Mouse (Mus musculus): ENCODE results near the gene Trp73. TPM values are rescaled to one million over a fixed set of nuclear protein-coding genes. Genes with fewer than 3 reads are reported as not detected.

The Trp73 gene
- polyA plus RNA-seq, 1 experiment from 2014 or later = 9.1 TPM

GRCm38 (mm10) chr4:154140213-154141008, 403 bp upstream of the Trp73 start:
- peaks cover 38% of the 10 kb centered on the region for H3K4me1 ChIP-seq
- H3K27me3 ChIP-seq = peaks cover 64% of the 10 kb centered on the region
- ATAC-seq (ENCODE audit: low FRiP score) = no peak
- H3K4me3 ChIP-seq (replicated peaks) = peak overlapping the region; percentile 83
- peak overlapping the region; percentile 66 for H3K9ac ChIP-seq
- peaks cover 4% of the 10 kb centered on the region; the same call in 1 of the 2 replicates for H3K36me3 ChIP-seq (replicated peaks)
- H3K4me2 ChIP-seq = peak overlapping the region; percentile 91
- no peaks in the 10 kb centered on the region for H3K9me3 ChIP-seq
- no peak overlapping the region for H3K27ac ChIP-seq
- WGBS = under 1% methylated on average over 40 of the region's 46 CpGs

GRCm38 (mm10) chr4:154139671-154140181, 282 bp downstream of the Trp73 start:
- peak; percentile 18; the same call in 1 of the 2 replicates for ATAC-seq (ENCODE audit: low FRiP score)
- WGBS = under 1% methylated on average over 55 of the region's 59 CpGs
- Histone ChIP-seq H3K36me3 (replicated peaks) (no peaks in the 10 kb centered on the region), H3K27ac (no peak overlapping the region), H3K9ac (peak overlapping the region; percentile 66), H3K27me3 (peaks cover 71% of the 10 kb centered on the region), H3K9me3 (no peaks in the 10 kb centered on the region), H3K4me3 (replicated peaks) (peak overlapping the region; percentile 83), H3K4me2 (peak overlapping the region; percentile 91), H3K4me1 (peaks cover 38% of the 10 kb centered on the region)

- ATAC-seq (ENCODE audit: low FRiP score) = no peak
- Histone ChIP-seq H3K27ac (no peak overlapping the region), H3K4me2 (no peak overlapping the region), H3K36me3 (replicated peaks) (no peaks in the 10 kb centered on the region), H3K27me3 (peaks cover 83% of the 10 kb centered on the region), H3K4me3 (replicated peaks) (no peak overlapping the region), H3K4me1 (peaks cover 27% of the 10 kb centered on the region), H3K9me3 (no peaks in the 10 kb centered on the region), H3K9ac (no peak overlapping the region)
- WGBS = 64% methylated on average over 5 of the region's 5 CpGs
Observed at GRCm38 (mm10) chr4:154137139-154137538, 2.9 kb downstream of the Trp73 start.

- Histone ChIP-seq H3K27me3 (peaks cover 63% of the 10 kb centered on the region), H3K4me3 (replicated peaks) (no peak overlapping the region), H3K9ac (no peak overlapping the region), H3K9me3 (no peaks in the 10 kb centered on the region), H3K27ac (no peak overlapping the region), H3K4me1 (peaks cover 6% of the 10 kb centered on the region), H3K36me3 (replicated peaks) (no peaks in the 10 kb centered on the region), H3K4me2 (no peak overlapping the region)
- ATAC-seq (ENCODE audit: low FRiP score) = no peak
- WGBS = 76% methylated on average over 4 of the region's 4 CpGs
Observed at GRCm38 (mm10) chr4:154134803-154135202, 5.2 kb downstream of the Trp73 start.

- 83% methylated on average over 4 of the region's 4 CpGs for WGBS
- Histone ChIP-seq H3K4me2 (no peak overlapping the region), H3K27me3 (peaks cover 39% of the 10 kb centered on the region), H3K4me3 (replicated peaks) (no peak overlapping the region), H3K9ac (no peak overlapping the region), H3K4me1 (no peaks in the 10 kb centered on the region), H3K27ac (no peak overlapping the region), H3K36me3 (replicated peaks) (no peaks in the 10 kb centered on the region), H3K9me3 (no peaks in the 10 kb centered on the region)
- ATAC-seq (ENCODE audit: low FRiP score) = no peak
Observed at GRCm38 (mm10) chr4:154131894-154132293, 8.1 kb downstream of the Trp73 start.

- H3K4me2 ChIP-seq = no peak overlapping the region
- H3K9ac ChIP-seq = no peak overlapping the region
- no peaks in the 10 kb centered on the region for H3K36me3 ChIP-seq (replicated peaks)
- no peak overlapping the region for H3K27ac ChIP-seq
- H3K4me3 ChIP-seq (replicated peaks) = no peak overlapping the region
- no peaks in the 10 kb centered on the region for H3K9me3 ChIP-seq
- no peaks in the 10 kb centered on the region for H3K4me1 ChIP-seq
- peaks cover 33% of the 10 kb centered on the region for H3K27me3 ChIP-seq
- ATAC-seq (ENCODE audit: low FRiP score) = no peak
Observed at GRCm38 (mm10) chr4:154129950-154130349, 10.1 kb downstream of the Trp73 start.

- H3K4me3 ChIP-seq (replicated peaks) = no peak overlapping the region
- no peak overlapping the region for H3K4me2 ChIP-seq
- H3K9ac ChIP-seq = no peak overlapping the region
- no peaks in the 10 kb centered on the region for H3K4me1 ChIP-seq
- no peak for ATAC-seq (ENCODE audit: low FRiP score)
- WGBS = 76% methylated on average over 3 of the region's 3 CpGs
- H3K27me3 ChIP-seq = peaks cover 25% of the 10 kb centered on the region; the same call in 1 of the 2 replicates
- no peak overlapping the region for H3K27ac ChIP-seq
- H3K9me3 ChIP-seq = no peaks in the 10 kb centered on the region
- no peaks in the 10 kb centered on the region for H3K36me3 ChIP-seq (replicated peaks)
Observed at GRCm38 (mm10) chr4:154127273-154127672, 12.7 kb downstream of the Trp73 start.

GRCm38 (mm10) chr4:154125202-154125601, 14.8 kb downstream of the Trp73 start:
- H3K4me2 ChIP-seq = no peak overlapping the region
- H3K4me1 ChIP-seq = no peaks in the 10 kb centered on the region; the same call in 1 of the 2 replicates
- H3K36me3 ChIP-seq (replicated peaks) = no peaks in the 10 kb centered on the region
- no peak overlapping the region for H3K9ac ChIP-seq
- 76% methylated on average over 5 of the region's 5 CpGs for WGBS
- no peak overlapping the region for H3K27ac ChIP-seq
- H3K27me3 ChIP-seq = peaks cover 25% of the 10 kb centered on the region; the same call in 1 of the 2 replicates
- no peak for ATAC-seq (ENCODE audit: low FRiP score)
- H3K9me3 ChIP-seq = no peaks in the 10 kb centered on the region
- H3K4me3 ChIP-seq (replicated peaks) = no peak overlapping the region

- Histone ChIP-seq H3K27me3 (peaks cover 32% of the 10 kb centered on the region), H3K9me3 (no peaks in the 10 kb centered on the region), H3K27ac (no peak overlapping the region), H3K4me3 (replicated peaks) (no peak overlapping the region), H3K9ac (no peak overlapping the region), H3K4me1 (no peaks in the 10 kb centered on the region; the same call in 1 of the 2 replicates), H3K4me2 (no peak overlapping the region), H3K36me3 (replicated peaks) (no peaks in the 10 kb centered on the region)
- no peak for ATAC-seq (ENCODE audit: low FRiP score)
- 87% methylated on average over 6 of the region's 6 CpGs for WGBS
Observed at GRCm38 (mm10) chr4:154123553-154123952, 16.5 kb downstream of the Trp73 start.

- H3K27ac ChIP-seq = no peak overlapping the region
- ATAC-seq (ENCODE audit: low FRiP score) = no peak
Observed at GRCm38 (mm10) chr4:154122374-154122773, 17.6 kb downstream of the Trp73 start.

GRCm38 (mm10) chr4:154121800-154122199, 18.2 kb downstream of the Trp73 start:
- Histone ChIP-seq H3K9ac (no peak overlapping the region), H3K9me3 (no peaks in the 10 kb centered on the region), H3K27me3 (peaks cover 32% of the 10 kb centered on the region), H3K27ac (no peak overlapping the region), H3K4me1 (no peaks in the 10 kb centered on the region; the same call in 1 of the 2 replicates), H3K36me3 (replicated peaks) (no peaks in the 10 kb centered on the region), H3K4me2 (no peak overlapping the region), H3K4me3 (replicated peaks) (no peak overlapping the region)
- ATAC-seq (ENCODE audit: low FRiP score) = no peak
- WGBS = 79% methylated on average over 11 of the region's 11 CpGs

More at GRCm38 (mm10) chr4:154122374-154122773, 17.6 kb downstream of the Trp73 start:
- Histone ChIP-seq H3K4me3 (replicated peaks) (no peak overlapping the region), H3K9me3 (no peaks in the 10 kb centered on the region), H3K4me2 (no peak overlapping the region), H3K4me1 (no peaks in the 10 kb centered on the region; the same call in 1 of the 2 replicates), H3K36me3 (replicated peaks) (no peaks in the 10 kb centered on the region), H3K27me3 (peaks cover 32% of the 10 kb centered on the region), H3K9ac (no peak overlapping the region)
- 73% methylated on average over 7 of the region's 7 CpGs for WGBS

- Histone ChIP-seq H3K9me3 (no peaks in the 10 kb centered on the region), H3K4me3 (replicated peaks) (no peak overlapping the region), H3K4me2 (no peak overlapping the region), H3K27ac (no peak overlapping the region), H3K36me3 (replicated peaks) (no peaks in the 10 kb centered on the region), H3K27me3 (peaks cover 13% of the 10 kb centered on the region), H3K9ac (no peak overlapping the region), H3K4me1 (no peaks in the 10 kb centered on the region; the same call in 1 of the 2 replicates)
- ATAC-seq (ENCODE audit: low FRiP score) = no peak
- WGBS = 86% methylated on average over 9 of the region's 9 CpGs
Observed at GRCm38 (mm10) chr4:154119208-154119607, 20.8 kb downstream of the Trp73 start.
